Mouse (Mus musculus) midbrain, embryonic 15.5 days (tissue): Measurements from ENCODE around the gene Sdhaf1. TPM values are rescaled to one million over a fixed set of nuclear protein-coding genes. Genes with fewer than 3 reads are reported as not detected.
A peak's percentile ranks its signal among the peaks of the same experiment; 100 is the strongest.

Experiments
- ATAC-seq: fragments of 200-750 bp; cut with Nextera tagmentation; replicated peaks from 2 replicates; pipeline ENCODE4 v1.8.0; 2017; ENCODE audit warnings: moderate TSS enrichment
- H3K27ac ChIP-seq: fragments of 300-500 bp; sonication (generic); 2 replicates; pipeline ENCODE4 v1.5.1; 2015; ENCODE audit warnings: mild to moderate bottlenecking, inconsistent platforms
- H3K27me3 ChIP-seq: fragments of 300-500 bp; sonication (generic); replicated peaks from 2 replicates; pipeline ENCODE4 v1.6.1; 2015; ENCODE audit warnings: inconsistent platforms
- H3K36me3 ChIP-seq: fragments of 300-500 bp; sonication (generic); replicated peaks from 2 replicates; pipeline ENCODE4 v1.6.1; 2015; ENCODE audit warnings: inconsistent platforms
- H3K4me1 ChIP-seq: fragments of 300-500 bp; sonication (generic); 2 replicates; pipeline ENCODE4 v1.6.1; 2015; ENCODE audit warnings: inconsistent platforms
- H3K4me2 ChIP-seq: fragments of 300-500 bp; sonication (generic); 2 replicates; pipeline ENCODE4 v1.6.1; 2015; ENCODE audit warnings: inconsistent platforms, mild to moderate bottlenecking, moderate library complexity
- H3K4me3 ChIP-seq: fragments of 300-500 bp; sonication (generic); 2 replicates; pipeline ENCODE4 v1.5.1; 2015; ENCODE audit warnings: mild to moderate bottlenecking, inconsistent platforms
- H3K9ac ChIP-seq: fragments of 300-500 bp; sonication (generic); 2 replicates; pipeline ENCODE4 v1.6.1; 2015; ENCODE audit warnings: mild to moderate bottlenecking, inconsistent platforms
- H3K9me3 ChIP-seq: fragments of 300-500 bp; sonication (generic); 2 replicates; pipeline ENCODE4 v1.6.1; 2016; ENCODE audit warnings: inconsistent platforms
- WGBS: fragments of 180-500 bp; shearing (Covaris S2); methylation state at CpG from one replicate; pipeline ENCODE4 v1.1.7; 2015; ENCODE audit warnings: mixed read lengths; 5-methylcytosine and 5-hydroxymethylcytosine counted together
- polyA plus RNA-seq: library from polyadenylated mRNA; unstranded; fragments of >200 nt; fragmentation: Nextera tagmentation; extraction: Ambion mirVana; gene quantifications from 2 replicates; pipeline ENCODE4 v1.2.1, GENCODE M21; 2015

Gene Sdhaf1
- polyA plus RNA-seq: 16.7 and 17.1 TPM in 2 replicates

GRCm38 (mm10) chr7:30323795-30324194, at the start of gene Sdhaf1:
TSS of gene Sdhaf1 (minus strand) at chr7:30323895.
- ATAC-seq: no peak
- 77% methylated on average over 3 of the region's 3 CpGs for WGBS
- H3K9me3 ChIP-seq: no peaks in the 10 kb centered on the region
- peaks cover 19% of the 10 kb centered on the region for H3K4me1 ChIP-seq
- peak within 1 kb of the TSS; percentile 76 for H3K4me2 ChIP-seq
- 0 out of 2 replicates have a peak, but pooled peaks cover 6% of the 10 kb centered on the region for H3K27me3 ChIP-seq
- peak within 1 kb of the TSS; percentile 99 for H3K4me3 ChIP-seq
- no peaks in the 10 kb centered on the region for H3K36me3 ChIP-seq
- peak within 1 kb of the TSS; percentile 89; the same call in 1 of the 2 replicates for H3K27ac ChIP-seq
- peak within 1 kb of the TSS; percentile 34; the same call in 1 of the 2 replicates for H3K9ac ChIP-seq

- Histone ChIP-seq H3K4me2 (no peak overlapping the region), H3K36me3 (no peaks in the 10 kb centered on the region), H3K27ac (no peak overlapping the region), H3K9ac (no peak overlapping the region), H3K27me3 (peaks cover 16% of the 10 kb centered on the region; the same call in 1 of the 2 replicates), H3K4me1 (peaks cover 11% of the 10 kb centered on the region), H3K4me3 (no peak overlapping the region), H3K9me3 (no peaks in the 10 kb centered on the region)
- 72% methylated on average over 2 of the region's 2 CpGs for WGBS
- ATAC-seq: no peak
Measured at GRCm38 (mm10) chr7:30367466-30367865, 43.8 kb upstream of the Sdhaf1 start.

GRCm38 (mm10) chr7:30363344-30363738, 39.6 kb upstream of the Sdhaf1 start:
- Histone ChIP-seq H3K4me3 (peak overlapping the region; percentile 82), H3K27ac (peak overlapping the region; percentile 63), H3K4me1 (peaks cover 51% of the 10 kb centered on the region), H3K9me3 (no peaks in the 10 kb centered on the region), H3K9ac (peak overlapping the region; percentile 90), H3K36me3 (0 out of 2 replicates have a peak, but pooled peaks cover 3% of the 10 kb centered on the region), H3K4me2 (peak overlapping the region; percentile 85), H3K27me3 (peaks cover 16% of the 10 kb centered on the region; the same call in 1 of the 2 replicates)
- 51% methylated on average over 6 of the region's 6 CpGs for WGBS
- ATAC-seq: peak; percentile 51

GRCm38 (mm10) chr7:30362652-30363343, 39.1 kb upstream of the Sdhaf1 start, which contains the start of gene Lrfn3:
TSS of gene Lrfn3 (minus strand) at chr7:30362772.
- Histone ChIP-seq H3K27ac (peak within 1 kb of the TSS; percentile 63), H3K4me2 (peak within 1 kb of the TSS; percentile 85), H3K36me3 (0 out of 2 replicates have a peak, but pooled peaks cover 3% of the 10 kb centered on the region), H3K4me1 (peaks cover 57% of the 10 kb centered on the region), H3K9me3 (no peaks in the 10 kb centered on the region), H3K27me3 (peaks cover 16% of the 10 kb centered on the region; the same call in 1 of the 2 replicates), H3K9ac (peak within 1 kb of the TSS; percentile 90), H3K4me3 (peak within 1 kb of the TSS; percentile 82)
- 2% methylated on average over 37 of the region's 55 CpGs for WGBS
- ATAC-seq: peak; percentile 69

DNA sequence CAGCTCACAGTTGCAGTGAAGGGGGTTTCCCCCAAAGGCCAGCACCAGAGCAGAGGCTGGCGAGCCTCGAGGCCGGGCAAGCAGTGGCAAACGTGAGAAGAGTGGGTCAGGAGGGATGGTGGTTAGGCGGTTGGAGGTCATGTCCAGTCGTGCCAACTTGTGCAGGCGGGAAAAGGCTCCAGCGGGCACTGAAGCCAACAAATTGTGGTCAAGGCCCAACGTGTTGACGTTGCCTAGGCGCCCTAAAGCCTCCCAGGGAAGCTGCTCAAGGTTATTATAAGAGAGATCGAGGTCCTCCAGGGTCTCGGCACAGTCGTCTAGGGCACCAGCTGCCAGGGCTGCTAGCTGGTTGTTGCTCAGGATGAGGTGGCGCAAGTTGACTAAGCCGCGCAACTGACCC, 36.3 kb upstream of the Sdhaf1 start:
- no peak overlapping the region for H3K9ac ChIP-seq
- peaks cover 62% of the 10 kb centered on the region for H3K4me1 ChIP-seq
- no peak overlapping the region for H3K27ac ChIP-seq
- peaks cover 9% of the 10 kb centered on the region; the same call in 1 of the 2 replicates for H3K27me3 ChIP-seq
- H3K4me3 ChIP-seq: no peak overlapping the region
- no peaks in the 10 kb centered on the region for H3K9me3 ChIP-seq
- 0 out of 2 replicates have a peak, but pooled peaks cover 12% of the 10 kb centered on the region for H3K36me3 ChIP-seq
- no peak for ATAC-seq
- WGBS: 89% methylated on average over 17 of the region's 17 CpGs
- peak overlapping the region; percentile 9; the same call in 1 of the 2 replicates for H3K4me2 ChIP-seq

- ATAC-seq: no peak
- no peaks in the 10 kb centered on the region for H3K9me3 ChIP-seq
- H3K27me3 ChIP-seq: peaks cover 3% of the 10 kb centered on the region; the same call in 1 of the 2 replicates
- no peak overlapping the region for H3K4me3 ChIP-seq
- peak overlapping the region; percentile 9; the same call in 1 of the 2 replicates for H3K4me2 ChIP-seq
- H3K4me1 ChIP-seq: peaks cover 62% of the 10 kb centered on the region
- H3K36me3 ChIP-seq: 0 out of 2 replicates have a peak, but pooled peaks cover 12% of the 10 kb centered on the region
- H3K9ac ChIP-seq: no peak overlapping the region
- WGBS: 89% methylated on average over 31 of the region's 31 CpGs
- H3K27ac ChIP-seq: no peak overlapping the region
Measured at GRCm38 (mm10) chr7:30359276-30359865, 35.7 kb upstream of the Sdhaf1 start.

DNA sequence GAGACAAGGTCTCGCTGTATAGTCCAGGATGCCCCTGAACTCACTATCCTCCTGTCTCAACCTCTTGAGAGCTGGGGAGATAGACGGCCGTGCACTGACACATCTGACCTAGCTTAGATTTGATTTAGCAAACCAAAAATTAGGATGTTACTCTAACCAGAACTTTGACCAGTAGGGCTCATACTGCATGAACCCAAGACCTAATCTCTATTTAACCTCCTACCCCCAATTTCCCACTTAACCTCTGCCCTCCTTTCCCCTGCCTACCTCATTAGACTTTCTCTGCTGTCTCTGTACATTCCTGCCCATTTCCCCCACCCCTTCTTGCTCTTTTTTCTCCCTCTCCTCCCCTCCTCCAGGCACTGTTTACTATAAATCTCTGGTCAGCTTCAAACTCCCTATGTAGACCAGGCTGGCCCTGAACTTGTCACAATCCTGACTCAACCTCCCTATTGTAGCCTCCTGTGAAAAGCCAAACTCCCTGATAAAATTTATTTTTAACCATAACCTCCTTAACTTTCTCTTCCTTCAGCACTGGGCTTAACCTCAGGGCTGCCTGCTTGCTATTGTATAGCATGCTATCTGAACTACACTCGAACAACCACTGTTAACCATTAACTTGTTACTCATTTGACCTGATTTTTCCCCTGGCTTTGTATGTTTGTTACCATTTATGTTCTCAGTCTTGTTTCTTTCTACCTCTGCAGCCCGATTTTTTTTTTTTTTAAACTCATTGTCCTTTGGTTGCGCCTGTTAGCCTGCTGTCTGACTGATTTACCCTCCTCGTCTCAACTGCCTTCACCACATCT, 34.9 kb upstream of the Sdhaf1 start:
- Histone ChIP-seq H3K9me3 (no peaks in the 10 kb centered on the region), H3K27me3 (no peaks in the 10 kb centered on the region), H3K36me3 (0 out of 2 replicates have a peak, but pooled peaks cover 12% of the 10 kb centered on the region), H3K4me2 (peak overlapping the region; percentile 1; the same call in 1 of the 2 replicates), H3K9ac (no peak overlapping the region), H3K4me1 (peaks cover 60% of the 10 kb centered on the region), H3K27ac (no peak overlapping the region), H3K4me3 (no peak overlapping the region)
- no peak for ATAC-seq
- 66% methylated on average over 7 of the region's 7 CpGs for WGBS

DNA sequence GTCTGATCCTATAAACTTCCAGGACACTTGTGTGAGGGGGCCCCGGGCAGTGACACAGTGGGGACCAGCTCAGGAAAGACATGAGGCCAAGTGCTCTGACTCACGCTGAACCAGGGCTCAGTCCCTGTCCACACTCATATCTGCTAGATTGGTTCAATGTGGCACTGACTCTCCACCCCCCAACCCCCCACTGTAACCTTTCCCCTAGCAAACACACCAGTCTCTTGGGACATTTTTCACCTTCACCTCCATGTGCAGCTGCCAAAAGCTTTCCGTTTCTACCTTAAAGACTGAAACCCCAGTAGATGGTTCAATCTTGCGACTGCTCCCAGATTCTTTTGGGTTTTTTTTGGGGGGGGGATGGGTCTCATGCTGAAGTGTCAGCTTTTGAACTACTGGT, 30.4 kb upstream of the Sdhaf1 start:
- no peak overlapping the region for H3K4me3 ChIP-seq
- H3K4me1 ChIP-seq: peaks cover 21% of the 10 kb centered on the region
- H3K9me3 ChIP-seq: no peaks in the 10 kb centered on the region
- 78% methylated on average over 4 of the region's 4 CpGs for WGBS
- no peak overlapping the region for H3K9ac ChIP-seq
- 0 out of 2 replicates have a peak, but pooled peaks cover 9% of the 10 kb centered on the region for H3K36me3 ChIP-seq
- no peak overlapping the region for H3K4me2 ChIP-seq
- ATAC-seq: no peak
- H3K27ac ChIP-seq: no peak overlapping the region
- H3K27me3 ChIP-seq: peaks cover 10% of the 10 kb centered on the region

- Histone ChIP-seq H3K9ac (no peak overlapping the region), H3K9me3 (no peaks in the 10 kb centered on the region), H3K4me3 (no peak overlapping the region), H3K27me3 (peaks cover 14% of the 10 kb centered on the region), H3K4me1 (peaks cover 14% of the 10 kb centered on the region), H3K27ac (no peak overlapping the region), H3K36me3 (0 out of 2 replicates have a peak, but pooled peaks cover 9% of the 10 kb centered on the region), H3K4me2 (no peak overlapping the region)
- no peak for ATAC-seq
- WGBS: 15% methylated on average over 6 of the region's 6 CpGs
Measured at GRCm38 (mm10) chr7:30353279-30353822, 29.7 kb upstream of the Sdhaf1 start.

DNA sequence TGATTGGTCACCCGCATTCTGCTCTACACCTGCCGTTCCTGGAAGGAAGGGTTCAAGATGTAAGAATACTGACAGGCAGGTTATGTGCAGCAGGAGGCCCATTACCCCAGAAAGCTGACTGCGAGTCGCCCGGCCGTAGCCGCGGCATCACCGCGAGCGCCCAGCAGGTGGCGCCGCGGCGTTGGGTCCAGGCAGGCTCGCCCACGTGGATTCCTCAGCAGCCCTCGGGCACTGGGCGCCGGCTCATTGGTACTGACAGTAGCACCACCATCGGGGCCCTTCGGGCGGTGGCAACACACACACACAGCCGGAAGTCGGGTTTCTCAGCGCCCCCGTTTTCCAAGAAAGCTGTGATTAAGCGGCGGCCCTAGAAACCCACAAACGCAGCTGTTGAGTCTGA, 24.1 kb upstream of the Sdhaf1 start:
- Histone ChIP-seq H3K4me3 (peak overlapping the region; percentile 22), H3K4me2 (peak overlapping the region; percentile 51), H3K9me3 (no peaks in the 10 kb centered on the region), H3K4me1 (peaks cover 9% of the 10 kb centered on the region; the same call in 1 of the 2 replicates), H3K27me3 (peaks cover 37% of the 10 kb centered on the region), H3K36me3 (no peaks in the 10 kb centered on the region), H3K27ac (no peak overlapping the region), H3K9ac (no peak overlapping the region)
- WGBS: 1% methylated on average over 30 of the region's 30 CpGs
- ATAC-seq: peak; percentile 76

DNA sequence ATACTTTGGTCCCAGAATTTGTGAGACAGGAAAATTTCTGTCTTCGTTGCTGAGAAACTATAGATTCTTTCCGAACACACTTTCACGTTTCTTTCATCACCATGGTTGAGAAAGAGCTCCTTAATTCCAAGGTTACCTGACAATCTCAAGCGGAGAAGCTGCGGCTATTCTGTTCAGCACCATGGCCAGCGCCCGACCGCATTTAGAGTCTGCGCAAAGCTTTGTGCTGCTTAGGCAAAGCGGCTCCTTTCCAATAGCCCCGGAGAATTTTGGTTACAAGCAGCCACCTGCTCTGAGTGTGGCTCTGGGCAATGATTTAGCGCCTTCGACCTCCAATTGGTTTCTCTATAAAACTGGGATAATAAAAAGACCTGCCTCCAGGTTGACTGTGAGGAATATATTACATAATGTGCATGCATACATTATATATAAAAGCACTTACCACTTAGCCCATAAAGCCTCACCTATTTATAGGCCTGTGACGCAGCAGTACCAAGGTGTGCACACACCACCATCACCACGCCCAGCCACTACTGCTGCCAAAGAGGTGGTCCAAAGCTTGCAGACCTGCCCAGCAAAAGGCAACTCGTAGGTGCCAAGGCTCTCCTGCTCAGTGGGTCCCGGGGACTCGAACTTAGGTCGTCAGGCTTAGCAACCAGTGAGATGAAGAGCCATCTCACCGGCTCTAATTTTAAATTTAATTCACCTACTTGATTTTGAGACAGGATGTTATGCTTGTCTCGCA, 23.1 kb upstream of the Sdhaf1 start:
- H3K9ac ChIP-seq: no peak overlapping the region
- no peak overlapping the region for H3K4me3 ChIP-seq
- peaks cover 9% of the 10 kb centered on the region; the same call in 1 of the 2 replicates for H3K4me1 ChIP-seq
- ATAC-seq: no peak
- no peaks in the 10 kb centered on the region for H3K36me3 ChIP-seq
- H3K4me2 ChIP-seq: no peak overlapping the region
- no peak overlapping the region for H3K27ac ChIP-seq
- H3K9me3 ChIP-seq: no peaks in the 10 kb centered on the region
- 30% methylated on average over 21 of the region's 21 CpGs for WGBS
- peaks cover 44% of the 10 kb centered on the region for H3K27me3 ChIP-seq
